Mouse (Mus musculus) thymus, adult 2 months (tissue): ENCODE data around the gene Ube2d1. TPM values are rescaled to one million over a fixed set of nuclear protein-coding genes. Genes with fewer than 3 reads are reported as not detected.

Experiments used
- DNase-seq: peaks from one replicate; pipeline ENCODE4 v3.0.0; 2021
- H3K27ac ChIP-seq: fragments of 200-500 bp; 2 replicates; pipeline ENCODE4 v1.5.1; 2012; ENCODE audit warnings: low read length, control low read depth; ENCODE audit not compliant: control insufficient read depth, insufficient read depth
- H3K27me3 ChIP-seq: fragments of 200-500 bp; 2 replicates; pipeline ENCODE4 v1.6.1; 2012; ENCODE audit warnings: mild to moderate bottlenecking, low read length, moderate library complexity, mixed read lengths; ENCODE audit not compliant: control insufficient read depth, insufficient read depth
- H3K36me3 ChIP-seq: fragments of 200-500 bp; 2 replicates; pipeline ENCODE4 v1.6.1; 2012; ENCODE audit warnings: mild to moderate bottlenecking, low read length, moderate library complexity; ENCODE audit not compliant: control insufficient read depth, insufficient read depth
- H3K4me1 ChIP-seq: fragments of 200-500 bp; replicated peaks from 2 replicates; pipeline ENCODE4 v1.6.1; 2012; ENCODE audit warnings: low read length; ENCODE audit not compliant: control insufficient read depth, insufficient read depth
- H3K4me3 ChIP-seq: fragments of 200-500 bp; 2 replicates; pipeline ENCODE4 v1.5.1; 2012; ENCODE audit warnings: mild to moderate bottlenecking, low read length, control low read depth, moderate library complexity; ENCODE audit not compliant: control insufficient read depth, insufficient read depth
- CTCF ChIP-seq: fragments of 200-500 bp; IDR thresholded peaks from 2 replicates; pipeline ENCODE4 v1.5.1; 2012; ENCODE audit warnings: mild to moderate bottlenecking, control low read depth, low read length, moderate library complexity, borderline replicate concordance; ENCODE audit not compliant: control insufficient read depth, poor library complexity, insufficient read depth; ENCODE audit errors: extremely low read depth
- POLR2A ChIP-seq: fragments of 200-500 bp; IDR thresholded peaks from 2 replicates; pipeline ENCODE4 v1.6.1; 2012; ENCODE audit warnings: mild to moderate bottlenecking, low read length, control low read depth, moderate library complexity; ENCODE audit not compliant: control insufficient read depth, poor library complexity, insufficient read depth; ENCODE audit errors: extremely low read depth
- whole genome bisulfite sequencing: fragments of 180-500 bp; shearing (Covaris S2); methylation state at CpG from one replicate; pipeline ENCODE4 v1.1.7; 2018; 5-methylcytosine and 5-hydroxymethylcytosine counted together
- polyA plus RNA-seq: library from polyadenylated mRNA; depleted of rRNA; stranded (reverse); fragments of >200 nt; gene quantifications from 2 replicates; pipeline ENCODE4 v1.2.3, GENCODE M21; 2012

The Ube2d1 gene
- polyA plus RNA-seq, 1 experiment: 90.4 TPM

- Histone ChIP-seq H3K27me3 (no peaks in the 10 kb centered on the region), H3K36me3 (no peaks in the 10 kb centered on the region), H3K27ac (no peak overlapping the region), H3K4me1 (peaks cover 25% of the 10 kb centered on the region), H3K4me3 (no peak overlapping the region)
- no peak for DNase-seq
- 70% methylated on average over 4 of the region's 4 CpGs for WGBS
- TF ChIP-seq POLR2A (no peak), CTCF (no peak)
Measured at GRCm38 (mm10) chr10:71293245-71293644, 8.2 kb upstream of the Ube2d1 start.

- H3K4me1 ChIP-seq: peaks cover 25% of the 10 kb centered on the region
- no peaks in the 10 kb centered on the region for H3K36me3 ChIP-seq
- TF ChIP-seq POLR2A (no peak), CTCF (no peak)
- WGBS: 7% methylated on average over 11 of the region's 11 CpGs
- H3K27me3 ChIP-seq: no peaks in the 10 kb centered on the region
- H3K27ac ChIP-seq: peak overlapping the region; percentile 63
- H3K4me3 ChIP-seq: no peak overlapping the region
- DNase-seq: peak; percentile 65
Measured at GRCm38 (mm10) chr10:71292254-71292653, 7.2 kb upstream of the Ube2d1 start.

GRCm38 (mm10) chr10:71291801-71292200 is 6.7 kb upstream of the Ube2d1 start:
- H3K27ac ChIP-seq: peak overlapping the region; percentile 40; the same call in 1 of the 2 replicates
- H3K4me3 ChIP-seq: no peak overlapping the region
- H3K27me3 ChIP-seq: no peaks in the 10 kb centered on the region
- no peak for DNase-seq
- WGBS: 6% methylated on average over 4 of the region's 4 CpGs
- TF ChIP-seq CTCF (no peak), POLR2A (no peak)
- H3K36me3 ChIP-seq: no peaks in the 10 kb centered on the region
- peaks cover 25% of the 10 kb centered on the region for H3K4me1 ChIP-seq

- 33% methylated on average over 3 of the region's 3 CpGs for WGBS
- peak overlapping the region; percentile 4; the same call in 1 of the 2 replicates for H3K27ac ChIP-seq
- peaks cover 25% of the 10 kb centered on the region for H3K4me1 ChIP-seq
- H3K36me3 ChIP-seq: no peaks in the 10 kb centered on the region
- H3K4me3 ChIP-seq: no peak overlapping the region
- TF ChIP-seq POLR2A: no peak
- no peak for TF ChIP-seq CTCF
- no peak for DNase-seq
- H3K27me3 ChIP-seq: no peaks in the 10 kb centered on the region
Measured at GRCm38 (mm10) chr10:71291179-71291661, 6.2 kb upstream of the Ube2d1 start.

GRCm38 (mm10) chr10:71284511-71285125 is 444 bp downstream of the Ube2d1 start:
- WGBS: under 1% methylated on average over 41 of the region's 41 CpGs
- Histone ChIP-seq H3K27ac (no peak overlapping the region), H3K36me3 (no peaks in the 10 kb centered on the region), H3K4me3 (peak overlapping the region; percentile 93), H3K27me3 (no peaks in the 10 kb centered on the region), H3K4me1 (peaks cover 11% of the 10 kb centered on the region)
- DNase-seq: no peak
- TF ChIP-seq POLR2A (no peak), CTCF (no peak; the same call in 1 of the 2 replicates)

- peaks cover 11% of the 10 kb centered on the region for H3K4me1 ChIP-seq
- peak overlapping the region; percentile 93 for H3K4me3 ChIP-seq
- H3K27me3 ChIP-seq: no peaks in the 10 kb centered on the region
- 50% methylated on average over 8 of the region's 8 CpGs for WGBS
- no peak for TF ChIP-seq POLR2A
- no peaks in the 10 kb centered on the region for H3K36me3 ChIP-seq
- DNase-seq: no peak
- H3K27ac ChIP-seq: no peak overlapping the region
Measured at GRCm38 (mm10) chr10:71284131-71284510, 941 bp downstream of the Ube2d1 start.
